Mouse (Mus musculus): Measurements from ENCODE around the gene Nudt15.
"Not testable (repeated sequence)": the region's sequence is repeated elsewhere in the genome, so short reads cannot be mapped to it uniquely, and the experiment has no call there.

Nudt15 gene

GRCm38 (mm10) chr14:73548051-73548450, at the start of gene Nudt15:
Nudt15 (minus strand) TSS chr14:73548242.
- in situ Hi-C loops (cut with MboI; ENCODE audit: low pct_unique_long_range_greater_than_20kb in 1 of 2, low sequenced_read_pairs in 2 of 2, unreplicated experiment in 1 of 2) = no loop called here

DNA sequence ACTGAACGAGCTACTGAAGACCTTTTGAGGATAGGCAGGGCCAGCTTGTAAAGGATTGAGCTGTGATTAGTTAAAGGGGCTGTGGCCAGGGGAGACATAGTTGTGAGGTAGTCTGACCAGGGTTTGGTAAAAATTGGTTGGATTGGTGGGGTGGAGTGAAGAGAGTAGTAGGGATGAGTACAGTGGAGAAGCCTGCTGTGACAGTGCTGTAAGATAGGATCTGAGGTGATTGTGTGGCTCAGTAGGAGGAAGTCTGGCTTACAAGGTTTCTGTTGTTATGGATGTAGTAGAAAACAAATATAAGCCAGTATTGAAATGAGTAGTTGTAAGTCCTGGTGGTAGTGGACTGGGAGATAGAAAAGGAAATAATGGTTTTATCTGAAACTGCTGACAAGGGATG, 44.1 kb upstream of the Nudt15 start:
- in situ Hi-C loops (cut with MboI; ENCODE audit: low pct_unique_long_range_greater_than_20kb in 1 of 2, low sequenced_read_pairs in 2 of 2, unreplicated experiment in 1 of 2) = no loop called here

DNA sequence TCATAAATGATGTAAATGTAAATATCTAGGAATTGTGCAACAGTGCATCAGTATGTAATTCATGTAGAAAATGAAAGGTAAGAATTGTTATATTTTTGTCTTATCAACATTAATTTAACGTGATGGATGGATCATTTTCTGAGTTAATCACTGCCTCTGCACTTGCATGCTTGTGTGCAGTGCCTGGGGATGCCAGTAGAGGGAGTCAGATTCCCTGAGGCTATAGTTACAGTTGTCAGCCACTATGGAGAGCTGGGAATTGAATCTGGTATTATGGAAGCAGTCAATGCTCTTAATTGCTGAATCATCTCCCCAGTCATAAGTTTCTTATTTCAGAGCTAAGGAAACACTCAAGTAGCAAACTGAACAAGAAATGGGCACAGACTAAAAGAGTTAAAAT, 40.0 kb upstream of the Nudt15 start:
- in situ Hi-C loops (cut with MboI; ENCODE audit: low pct_unique_long_range_greater_than_20kb in 1 of 2, low sequenced_read_pairs in 2 of 2, unreplicated experiment in 1 of 2) = no loop called here

DNA sequence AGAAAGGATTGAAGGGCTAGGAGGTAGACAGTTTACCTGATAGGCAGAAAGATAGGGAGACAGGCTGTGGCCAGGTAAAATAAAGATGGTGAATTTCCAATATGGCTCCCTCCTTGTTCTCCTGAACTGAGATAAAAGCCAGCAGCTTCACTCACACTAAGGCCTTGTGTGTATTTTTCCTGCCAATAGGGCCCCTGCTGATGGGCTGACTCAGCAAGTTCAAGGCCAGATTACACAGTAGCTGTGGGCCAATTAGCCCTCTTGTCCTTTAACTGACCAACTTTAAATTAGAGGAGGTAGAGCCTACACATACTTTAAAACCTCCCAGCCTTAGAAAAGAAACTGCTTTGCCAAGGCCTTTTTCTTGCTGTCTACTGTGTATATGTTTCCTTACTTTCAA, 28.3 kb upstream of the Nudt15 start:
- in situ Hi-C loops (cut with MboI; ENCODE audit: low pct_unique_long_range_greater_than_20kb in 1 of 2, low sequenced_read_pairs in 2 of 2, unreplicated experiment in 1 of 2) = no loop called here

DNA sequence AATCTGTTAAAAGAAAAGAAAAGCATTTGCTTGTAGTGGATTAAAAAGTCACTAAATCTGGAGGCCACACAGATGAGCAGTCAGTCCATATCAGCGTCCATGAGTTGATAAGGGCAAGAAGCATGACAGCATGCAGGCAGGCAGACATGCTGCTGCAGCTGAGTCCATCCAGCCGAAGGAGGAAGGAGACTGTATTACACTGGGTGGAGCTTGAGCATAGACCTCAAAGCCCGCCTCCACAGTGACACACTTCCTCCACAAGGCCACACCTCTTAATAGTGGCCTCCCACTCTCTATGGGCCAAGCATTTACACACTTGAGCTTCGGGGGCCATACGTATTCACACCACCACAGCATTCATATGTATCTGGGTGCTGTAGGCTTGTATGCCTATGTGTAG, 26.0 kb upstream of the Nudt15 start:
- in situ Hi-C loops (cut with MboI; ENCODE audit: low pct_unique_long_range_greater_than_20kb in 1 of 2, low sequenced_read_pairs in 2 of 2, unreplicated experiment in 1 of 2) = no loop called here

DNA sequence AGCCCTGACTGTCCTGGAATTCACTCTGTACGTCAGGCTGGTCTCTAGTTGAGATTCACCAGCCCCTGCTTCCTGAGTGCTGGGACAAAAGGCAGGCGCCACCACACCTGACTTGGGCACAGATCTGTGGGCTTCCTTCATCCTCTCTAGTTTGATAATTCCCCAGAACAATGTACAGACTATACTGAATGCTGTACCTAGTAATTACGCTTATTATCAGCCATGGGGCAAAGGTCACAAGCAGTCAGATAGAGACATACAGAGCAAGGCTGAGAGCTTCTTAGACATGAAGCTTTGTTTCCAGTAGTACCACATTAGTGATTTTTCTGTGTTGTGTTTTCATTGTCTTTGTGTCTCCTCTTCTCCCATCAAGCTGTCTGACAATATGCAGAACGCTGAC, 23.1 kb upstream of the Nudt15 start:
- in situ Hi-C loops (cut with MboI; ENCODE audit: low pct_unique_long_range_greater_than_20kb in 1 of 2, low sequenced_read_pairs in 2 of 2, unreplicated experiment in 1 of 2) = no loop called here

DNA sequence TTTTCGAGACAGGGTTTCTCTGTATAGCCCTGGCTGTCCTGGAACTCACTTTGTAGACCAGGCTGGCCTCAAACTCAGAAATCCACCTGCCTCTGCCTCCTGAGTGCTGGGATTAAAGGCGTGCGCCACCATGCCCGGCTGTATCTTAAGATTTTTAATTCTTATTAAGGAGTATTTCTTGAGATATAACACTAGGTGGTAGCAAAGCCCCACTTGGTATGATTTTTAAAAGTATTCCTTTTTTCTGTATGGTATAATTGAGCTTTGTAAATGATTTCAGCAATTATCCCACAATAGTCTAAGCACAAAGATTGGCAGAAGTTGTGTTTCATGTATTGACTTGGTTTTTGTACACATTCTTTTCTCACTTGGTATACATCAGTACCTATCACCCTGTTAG, 21.8 kb upstream of the Nudt15 start:
- in situ Hi-C loops (cut with MboI; ENCODE audit: low pct_unique_long_range_greater_than_20kb in 1 of 2, low sequenced_read_pairs in 2 of 2, unreplicated experiment in 1 of 2) = not testable (repeated sequence)

GRCm38 (mm10) chr14:73553122-73553696, 5.2 kb upstream of the Nudt15 start:
- in situ Hi-C loops (cut with MboI; ENCODE audit: low pct_unique_long_range_greater_than_20kb in 1 of 2, low sequenced_read_pairs in 2 of 2, unreplicated experiment in 1 of 2) = no loop called here

- in situ Hi-C loops (cut with MboI; ENCODE audit: low pct_unique_long_range_greater_than_20kb in 1 of 2, low sequenced_read_pairs in 2 of 2, unreplicated experiment in 1 of 2) = no loop called here
Measured at GRCm38 (mm10) chr14:73552341-73553121, 4.5 kb upstream of the Nudt15 start.

DNA sequence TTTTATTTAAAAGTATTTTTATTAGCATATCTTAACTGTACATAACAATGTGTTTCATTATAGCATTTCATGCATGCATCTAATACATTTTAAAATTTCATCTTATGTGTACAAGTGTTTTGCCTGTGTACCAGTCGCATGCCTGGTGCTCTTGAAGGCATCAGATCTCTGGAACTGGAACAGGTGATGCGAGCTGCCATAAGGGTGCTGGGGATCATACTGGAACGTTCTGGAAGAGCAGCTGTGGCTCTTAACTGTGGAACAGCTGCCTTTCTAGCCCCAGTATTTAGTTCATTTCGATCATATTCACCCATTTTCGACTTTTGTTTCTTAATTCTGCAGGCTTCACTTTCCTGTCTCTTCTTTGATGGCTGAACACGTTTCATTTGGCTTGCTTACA, 3.1 kb upstream of the Nudt15 start:
- in situ Hi-C loops (cut with MboI; ENCODE audit: low pct_unique_long_range_greater_than_20kb in 1 of 2, low sequenced_read_pairs in 2 of 2, unreplicated experiment in 1 of 2) = no loop called here

GRCm38 (mm10) chr14:73550732-73551131, 2.7 kb upstream of the Nudt15 start:
- in situ Hi-C loops (cut with MboI; ENCODE audit: low pct_unique_long_range_greater_than_20kb in 1 of 2, low sequenced_read_pairs in 2 of 2, unreplicated experiment in 1 of 2) = no loop called here

DNA sequence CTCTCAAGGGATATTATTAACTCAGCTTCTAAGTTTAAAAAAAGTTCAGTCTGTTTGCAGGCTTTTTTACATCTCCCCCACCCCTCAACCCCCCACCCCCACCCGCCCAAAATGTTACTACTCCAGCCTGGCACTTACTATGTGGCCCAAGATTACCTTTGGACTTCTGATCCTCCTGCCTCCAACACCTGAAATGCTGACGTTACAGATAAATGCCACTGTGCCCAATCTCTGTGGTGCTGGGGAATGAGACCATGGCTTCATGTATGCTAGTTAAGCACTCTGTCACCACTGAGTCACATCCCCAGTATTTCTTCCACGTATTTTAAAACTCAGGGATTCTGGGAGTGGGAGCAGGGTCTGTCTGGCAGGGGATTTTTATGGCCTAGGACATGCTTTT, 2.2 kb upstream of the Nudt15 start:
- in situ Hi-C loops (cut with MboI; ENCODE audit: low pct_unique_long_range_greater_than_20kb in 1 of 2, low sequenced_read_pairs in 2 of 2, unreplicated experiment in 1 of 2) = no loop called here

DNA sequence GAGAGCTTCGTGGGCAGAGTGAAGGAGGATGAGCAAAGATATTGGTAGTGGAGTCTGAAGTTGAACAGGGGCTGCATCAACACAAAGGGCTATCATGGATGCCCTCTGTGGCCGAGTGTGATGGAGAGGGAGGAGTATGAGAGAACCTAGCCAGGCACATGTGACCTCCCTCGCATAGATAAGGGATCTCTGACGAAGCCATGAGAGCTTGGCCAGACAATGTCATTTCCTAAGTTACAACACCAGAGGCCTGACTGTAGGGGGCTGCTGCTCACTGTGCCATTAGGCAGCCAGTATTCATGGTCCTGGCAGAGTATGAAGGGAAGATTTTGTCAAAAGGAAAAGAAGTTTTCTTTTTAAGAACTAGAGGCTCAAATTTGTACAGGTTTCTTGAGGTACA, 1.0 kb downstream of the Nudt15 start:
- in situ Hi-C loops (cut with MboI; ENCODE audit: low pct_unique_long_range_greater_than_20kb in 1 of 2, low sequenced_read_pairs in 2 of 2, unreplicated experiment in 1 of 2) = no loop called here

DNA sequence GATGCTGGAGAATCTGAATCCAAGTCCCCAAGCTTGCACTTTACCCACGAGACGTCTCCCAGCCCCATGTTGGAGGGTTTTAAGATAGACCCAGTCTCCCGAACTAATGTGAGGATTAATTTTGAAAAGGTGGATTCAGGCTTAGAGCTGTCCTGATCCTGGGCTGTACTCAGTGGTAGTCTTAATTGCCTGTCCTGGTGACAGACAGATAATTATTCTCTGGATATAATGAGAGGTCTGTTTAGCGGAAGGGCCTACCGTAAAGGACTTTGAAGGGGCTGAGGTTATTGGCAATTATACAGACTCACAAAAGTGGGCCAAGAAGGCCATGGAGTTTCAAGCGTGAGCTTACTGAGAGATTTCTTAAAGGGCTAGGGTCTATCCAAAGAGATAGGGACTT, 4.3 kb downstream of the Nudt15 start:
- in situ Hi-C loops (cut with MboI; ENCODE audit: low pct_unique_long_range_greater_than_20kb in 1 of 2, low sequenced_read_pairs in 2 of 2, unreplicated experiment in 1 of 2) = no loop called here

GRCm38 (mm10) chr14:73535641-73536040, 12.4 kb downstream of the Nudt15 start:
- in situ Hi-C loops (cut with MboI; ENCODE audit: low pct_unique_long_range_greater_than_20kb in 1 of 2, low sequenced_read_pairs in 2 of 2, unreplicated experiment in 1 of 2) = no loop called here

DNA sequence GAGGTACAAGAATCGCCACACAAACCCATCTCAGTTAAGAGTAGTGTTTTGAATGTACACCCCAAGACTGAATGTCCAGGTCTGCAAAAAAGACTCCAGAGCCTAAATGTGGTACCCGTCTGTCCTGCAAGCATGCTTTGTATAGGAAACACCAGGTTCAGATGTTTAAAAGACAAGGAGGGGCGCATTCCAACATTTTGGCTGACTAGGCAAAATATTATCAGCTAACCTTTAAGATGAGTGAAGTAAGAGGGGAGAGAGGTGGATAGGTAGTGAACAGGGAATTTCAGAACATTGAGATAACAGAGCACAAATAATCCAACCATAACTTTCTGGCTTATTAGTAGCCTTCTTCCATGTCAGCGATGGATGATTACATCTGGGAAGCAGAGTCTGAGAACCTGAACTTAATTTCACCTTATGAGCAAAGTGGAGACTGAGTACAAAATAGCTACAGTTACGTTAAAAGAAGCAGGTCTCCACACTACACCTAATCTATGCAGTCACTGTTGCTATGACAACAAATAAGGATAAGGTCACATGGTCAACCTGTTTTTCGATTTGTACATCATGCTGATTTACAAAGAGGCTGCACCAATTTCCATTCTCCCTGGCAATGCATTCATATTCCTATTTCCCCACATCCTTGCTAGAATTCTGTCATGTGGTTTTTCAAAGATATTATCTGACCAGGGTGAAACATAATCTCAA, 14.1 kb downstream of the Nudt15 start:
- in situ Hi-C loops (cut with MboI; ENCODE audit: low pct_unique_long_range_greater_than_20kb in 1 of 2, low sequenced_read_pairs in 2 of 2, unreplicated experiment in 1 of 2) = no loop called here

DNA sequence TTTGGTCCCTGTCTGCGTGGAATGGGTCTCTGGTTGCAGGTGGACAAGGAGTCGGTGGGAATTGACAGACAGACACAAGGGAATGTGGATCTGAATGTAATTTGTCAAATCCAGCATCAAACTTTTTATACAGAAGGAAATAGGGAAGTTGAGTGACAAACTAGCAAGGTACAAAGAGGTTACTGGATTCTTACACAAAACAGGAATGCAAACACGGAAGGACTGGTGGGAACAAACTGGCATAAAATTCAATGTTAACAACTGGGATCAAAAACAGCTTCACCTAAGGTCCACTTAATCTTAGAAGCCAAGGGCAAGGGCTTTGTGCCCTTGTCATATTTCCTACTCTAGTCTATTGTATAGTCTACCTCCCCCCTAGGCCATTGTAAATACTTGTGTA, 19.4 kb downstream of the Nudt15 start:
- in situ Hi-C loops (cut with MboI; ENCODE audit: low pct_unique_long_range_greater_than_20kb in 1 of 2, low sequenced_read_pairs in 2 of 2, unreplicated experiment in 1 of 2) = not testable (repeated sequence)

- in situ Hi-C loops (cut with MboI; ENCODE audit: low pct_unique_long_range_greater_than_20kb in 1 of 2, low sequenced_read_pairs in 2 of 2, unreplicated experiment in 1 of 2) = no loop called here
Measured at GRCm38 (mm10) chr14:73524766-73525448, 23.1 kb downstream of the Nudt15 start, which contains the start of gene Sucla2. Sucla2 (plus strand) TSS chr14:73525319.

DNA sequence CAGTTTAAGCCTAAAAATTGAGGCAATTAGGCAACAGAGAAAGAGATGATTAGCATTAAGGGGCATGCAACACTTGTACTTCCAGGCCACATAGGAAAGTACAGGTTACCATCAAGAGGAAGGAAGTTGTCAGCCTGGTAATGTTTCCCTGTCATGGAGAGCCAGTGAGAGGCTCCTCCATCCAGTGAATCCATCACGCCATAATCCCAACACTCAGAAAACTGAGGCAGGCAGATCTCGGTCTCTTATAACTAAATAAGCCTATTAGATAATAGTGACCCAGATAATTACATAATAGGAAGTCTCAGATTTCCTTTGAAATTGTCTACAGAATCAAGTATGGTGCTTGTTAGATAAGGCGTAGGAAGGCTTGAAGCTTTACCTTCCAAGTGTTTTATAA, 23.9 kb downstream of the Nudt15 start:
- in situ Hi-C loops (cut with MboI; ENCODE audit: low pct_unique_long_range_greater_than_20kb in 1 of 2, low sequenced_read_pairs in 2 of 2, unreplicated experiment in 1 of 2) = no loop called here
